Mouse (Mus musculus) liver, adult 2 months (tissue): ENCODE measurements at regions not wholly inside any gene's neighbourhood (a gene's known extent, or its start where the extent isn't known, plus 50 kb on each side); places are given as distances from the start of the nearest gene placed in this dataset.

ENCODE experiments used
- DNase-seq: peaks from one replicate; pipeline ENCODE4 v3.0.0-alpha.2; 2011; ENCODE audit warnings: low read depth, low spot score; ENCODE audit errors: extremely low read depth
- H3K27ac ChIP-seq: fragments of 200-500 bp; replicated peaks from 2 replicates; pipeline ENCODE4 v1.5.1; 2012; ENCODE audit warnings: low read depth, mild to moderate bottlenecking, control low read depth, inconsistent platforms, low read length; ENCODE audit not compliant: insufficient read depth
- H3K27me3 ChIP-seq: fragments of 200-500 bp; 2 replicates; pipeline ENCODE4 v1.6.1; 2012; ENCODE audit warnings: mild to moderate bottlenecking, moderate library complexity, low read length, inconsistent platforms; ENCODE audit not compliant: control insufficient read depth, insufficient read depth
- H3K36me3 ChIP-seq: fragments of 200-500 bp; 2 replicates; pipeline ENCODE4 v1.6.1; 2012; ENCODE audit warnings: low read length, inconsistent platforms; ENCODE audit not compliant: control insufficient read depth, insufficient read depth
- H3K4me1 ChIP-seq: fragments of 200-500 bp; 2 replicates; pipeline ENCODE4 v1.6.1; 2011; ENCODE audit warnings: low read length; ENCODE audit not compliant: control insufficient read depth, insufficient read depth
- H3K4me3 ChIP-seq: fragments of 200-500 bp; 2 replicates; pipeline ENCODE4 v1.5.1; 2011; ENCODE audit warnings: low read depth, mild to moderate bottlenecking, control low read depth, low read length, moderate library complexity; ENCODE audit not compliant: insufficient read depth
- H3K79me2 ChIP-seq: fragments of 200-500 bp; 2 replicates; pipeline ENCODE4 v1.6.1; 2012; ENCODE audit warnings: inconsistent platforms, mild to moderate bottlenecking, low read length, moderate library complexity; ENCODE audit not compliant: control insufficient read depth, insufficient read depth
- H3K9ac ChIP-seq: fragments of 200-500 bp; 2 replicates; pipeline ENCODE4 v1.6.1; 2012; ENCODE audit warnings: low read depth, mild to moderate bottlenecking, control low read depth, inconsistent platforms, low read length
- CTCF ChIP-seq: fragments of 200-500 bp; IDR thresholded peaks from 2 replicates; pipeline ENCODE4 v1.5.1; 2011; ENCODE audit warnings: low read depth, low read length, control low read depth
- POLR2A ChIP-seq: fragments of 200-500 bp; IDR thresholded peaks from 2 replicates; pipeline ENCODE4 v1.6.1; 2011; ENCODE audit warnings: low read length, control low read depth; ENCODE audit not compliant: insufficient read depth; ENCODE audit errors: extremely low read depth
- WGBS: fragments of 180-500 bp; shearing (Covaris S2); methylation state at CpG from one replicate; pipeline ENCODE4 v1.1.7; 2018; 5-methylcytosine and 5-hydroxymethylcytosine counted together

- Histone ChIP-seq H3K36me3 (no peaks in the 10 kb centered on the region), H3K4me3 (no peak overlapping the region), H3K27me3 (no peaks in the 10 kb centered on the region), H3K79me2 (no peaks in the 10 kb centered on the region), H3K4me1 (no peaks in the 10 kb centered on the region; the same call in 1 of the 2 replicates), H3K9ac (no peak overlapping the region), H3K27ac (no peak overlapping the region)
- DNase-seq = peak; percentile 43
- TF ChIP-seq CTCF = peak; percentile 98
- no peak for TF ChIP-seq POLR2A
- WGBS = 18% methylated on average over 13 of the region's 13 CpGs
Measured at GRCm38 (mm10) chr9:31542909-31543690, 78.8 kb upstream of the Tmem45b start.

GRCm38 (mm10) chr9:31541615-31542191, 77.4 kb upstream of the Tmem45b start:
- Histone ChIP-seq H3K79me2 (no peaks in the 10 kb centered on the region), H3K4me1 (no peaks in the 10 kb centered on the region; the same call in 1 of the 2 replicates), H3K27me3 (no peaks in the 10 kb centered on the region), H3K9ac (no peak overlapping the region), H3K27ac (no peak overlapping the region), H3K36me3 (no peaks in the 10 kb centered on the region), H3K4me3 (no peak overlapping the region)
- peak; percentile 19 for DNase-seq
- 39% methylated on average over 5 of the region's 5 CpGs for WGBS
- no peak for TF ChIP-seq CTCF
- no peak for TF ChIP-seq POLR2A

GRCm38 (mm10) chr9:31538458-31539210, 74.4 kb upstream of the Tmem45b start:
- no peaks in the 10 kb centered on the region for H3K79me2 ChIP-seq
- peak; percentile 43 for DNase-seq
- no peaks in the 10 kb centered on the region for H3K36me3 ChIP-seq
- no peak overlapping the region for H3K9ac ChIP-seq
- TF ChIP-seq POLR2A = no peak
- no peak for TF ChIP-seq CTCF
- no peaks in the 10 kb centered on the region for H3K27me3 ChIP-seq
- no peaks in the 10 kb centered on the region; the same call in 1 of the 2 replicates for H3K4me1 ChIP-seq
- H3K27ac ChIP-seq = no peak overlapping the region
- 46% methylated on average over 11 of the region's 11 CpGs for WGBS
- H3K4me3 ChIP-seq = no peak overlapping the region

DNA sequence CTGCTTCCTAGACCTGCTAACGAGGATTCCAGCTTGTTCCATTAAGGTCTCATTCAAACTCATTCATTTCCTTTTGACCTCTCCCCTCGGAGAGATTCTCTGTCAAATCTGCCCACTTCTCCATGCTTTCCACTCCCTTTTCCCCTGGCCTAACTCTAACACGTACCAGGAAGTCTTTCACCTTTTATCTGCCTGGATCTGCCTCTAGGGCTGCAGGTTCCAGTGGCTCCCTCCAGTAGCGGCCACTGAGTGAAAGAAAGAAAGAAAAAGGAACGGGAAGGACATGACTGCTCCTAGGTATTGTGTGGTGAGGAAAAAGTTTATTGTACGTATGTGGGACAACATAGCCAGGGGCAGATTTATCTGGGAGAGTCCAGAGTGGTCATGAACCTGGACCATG, 64.8 kb upstream of the Tmem45b start:
- 71% methylated on average over 6 of the region's 6 CpGs for WGBS
- Histone ChIP-seq H3K27ac (no peak overlapping the region), H3K79me2 (no peaks in the 10 kb centered on the region), H3K36me3 (no peaks in the 10 kb centered on the region), H3K4me3 (no peak overlapping the region), H3K9ac (no peak overlapping the region), H3K27me3 (no peaks in the 10 kb centered on the region), H3K4me1 (no peaks in the 10 kb centered on the region)
- no peak for DNase-seq
- TF ChIP-seq POLR2A (no peak), CTCF (no peak)

GRCm38 (mm10) chr9:31527216-31527615, 63.0 kb upstream of the Tmem45b start:
- no peaks in the 10 kb centered on the region for H3K36me3 ChIP-seq
- 73% methylated on average over 2 of the region's 2 CpGs for WGBS
- no peak overlapping the region for H3K4me3 ChIP-seq
- DNase-seq = no peak
- no peak for TF ChIP-seq CTCF
- TF ChIP-seq POLR2A = no peak
- H3K27me3 ChIP-seq = no peaks in the 10 kb centered on the region
- no peak overlapping the region for H3K27ac ChIP-seq
- H3K79me2 ChIP-seq = no peaks in the 10 kb centered on the region
- H3K4me1 ChIP-seq = no peaks in the 10 kb centered on the region
- no peak overlapping the region for H3K9ac ChIP-seq
